Mouse (Mus musculus) kidney, adult 9 months (tissue): ENCODE data around the gene Litaf.
A peak's percentile ranks its signal among the peaks of the same experiment; 100 is the strongest.

ENCODE experiments used
- DNase-seq: peaks from one replicate; pipeline ENCODE4 v3.0.0; 2022

Gene Litaf

GRCm38 (mm10) chr16:11065431-11065830 is 526 bp downstream of the Litaf start:
- DNase-seq, result no peak

GRCm38 (mm10) chr16:11064742-11065141 is 1.2 kb downstream of the Litaf start:
- no peak for DNase-seq

- no peak for DNase-seq
Measured at GRCm38 (mm10) chr16:11064341-11064740, 1.6 kb downstream of the Litaf start.

GRCm38 (mm10) chr16:11062794-11063721 is 2.9 kb downstream of the Litaf start:
- DNase-seq, result peak; percentile 90

GRCm38 (mm10) chr16:11060645-11061044 is 5.3 kb downstream of the Litaf start, which contains the start of gene Snn:
Snn (plus strand) TSS chr16:11060945.
- DNase-seq, result no peak

- DNase-seq, result no peak
Measured at GRCm38 (mm10) chr16:11055916-11056315, 10.0 kb downstream of the Litaf start.

GRCm38 (mm10) chr16:11054871-11055270 is 11.1 kb downstream of the Litaf start:
- DNase-seq, result no peak

- no peak for DNase-seq
Measured at GRCm38 (mm10) chr16:11054409-11054808, 11.5 kb downstream of the Litaf start.

GRCm38 (mm10) chr16:11051134-11051533 is 14.8 kb downstream of the Litaf start:
- DNase-seq, result peak; percentile 67

GRCm38 (mm10) chr16:11050226-11050625 is 15.7 kb downstream of the Litaf start:
- DNase-seq, result no peak

- no peak for DNase-seq
Measured at GRCm38 (mm10) chr16:11047130-11047529, 18.8 kb downstream of the Litaf start.

GRCm38 (mm10) chr16:11046437-11046836 is 19.5 kb downstream of the Litaf start:
- DNase-seq, result peak; percentile 58

- no peak for DNase-seq
Measured at GRCm38 (mm10) chr16:11043239-11043638, 22.7 kb downstream of the Litaf start.

- DNase-seq, result no peak
Measured at GRCm38 (mm10) chr16:11040603-11041002, 25.4 kb downstream of the Litaf start.

- DNase-seq, result peak; percentile 73
Measured at GRCm38 (mm10) chr16:11035790-11036431, 30.0 kb downstream of the Litaf start.

- DNase-seq, result no peak
Measured at GRCm38 (mm10) chr16:11035273-11035672, 30.7 kb downstream of the Litaf start.

- peak; percentile 93 for DNase-seq
Measured at GRCm38 (mm10) chr16:11034193-11034803, 31.7 kb downstream of the Litaf start.

GRCm38 (mm10) chr16:11031320-11031719 is 34.6 kb downstream of the Litaf start:
- no peak for DNase-seq

GRCm38 (mm10) chr16:11030844-11031243 is 35.1 kb downstream of the Litaf start:
- no peak for DNase-seq

GRCm38 (mm10) chr16:11028206-11028605 is 37.8 kb downstream of the Litaf start:
- no peak for DNase-seq

- no peak for DNase-seq
Measured at GRCm38 (mm10) chr16:11024841-11025240, 41.1 kb downstream of the Litaf start.

GRCm38 (mm10) chr16:11023618-11024017 is 42.3 kb downstream of the Litaf start:
- no peak for DNase-seq

- DNase-seq, result no peak
Measured at GRCm38 (mm10) chr16:11022113-11022489, 43.9 kb downstream of the Litaf start.
